Mouse (Mus musculus): Measurements from ENCODE around the gene Ap1g2.

- TF ChIP-seq CTCF (conservative IDR thresholded peaks at IDR 0.05; ENCODE audit: low read length): no peak
- peak; percentile 58; the same call in 1 of the 2 replicates for TF ChIP-seq POU5F1 (IDR thresholded peaks at IDR 0.05; ENCODE audit: borderline replicate concordance, low read length)
These were observed 20.3 kb downstream of the Ap1g2 start for GRCm38 (mm10) chr14:55086009-55086514.

Measured in E14TG2a.4 (cell line).